Mouse (Mus musculus) heart, postnatal 0 days (tissue): ENCODE results near the gene Gm39566.

Experiments used
- CTCF ChIP-seq: IDR thresholded peaks from 2 replicates; pipeline ENCODE4 v1.5.1; 2016; ENCODE audit warnings: antibody characterized with exemption, control low read depth, low read depth
- EP300 ChIP-seq: IDR thresholded peaks from 2 replicates; pipeline ENCODE4 v1.6.1; 2016; ENCODE audit warnings: antibody characterized with exemption, low read depth

DNA sequence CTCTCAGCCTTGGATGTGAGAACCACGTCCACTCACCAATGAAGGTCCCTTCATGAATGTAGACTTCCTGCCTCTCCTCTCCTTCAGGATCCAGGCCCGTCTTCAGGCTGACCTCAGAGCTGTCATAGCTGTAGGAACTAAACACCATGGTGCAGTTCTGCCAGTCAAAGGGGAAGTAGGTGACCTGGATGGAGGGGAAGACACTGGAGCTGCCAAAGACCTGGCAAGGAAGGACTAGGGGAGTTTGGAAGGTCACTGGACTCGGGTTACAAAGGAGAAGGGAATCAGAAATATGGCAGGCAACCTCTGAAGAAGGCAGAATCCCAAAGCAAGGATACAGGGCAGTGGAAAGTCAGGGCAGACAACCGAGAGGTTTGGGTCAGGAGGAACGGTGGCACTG is 21.7 kb downstream of the Gm39566 start:
- TF ChIP-seq EP300 (no peak), CTCF (no peak)
